Mouse (Mus musculus): ENCODE data around the gene Cd46. TPM values are rescaled to one million over a fixed set of nuclear protein-coding genes. Genes with fewer than 3 reads are reported as not detected.

Cd46 gene
- polyA plus RNA-seq, 1 experiment from 2014 or later: 0.64 TPM

GRCm38 (mm10) chr1:195032738-195033137, 59.3 kb downstream of the Cd46 start:
- no peak overlapping the region for H3K27ac ChIP-seq (ENCODE audit: low read depth, low read length)
- 78% methylated on average over 1 of the region's 1 CpGs for WGBS
- ATAC-seq (replicated peaks; ENCODE audit: low FRiP score): no peak
- no peaks in the 10 kb centered on the region for H3K27me3 ChIP-seq (ENCODE audit: control insufficient read depth, insufficient read depth, low read length)
- no peaks in the 10 kb centered on the region for H3K4me1 ChIP-seq (replicated peaks; ENCODE audit: control insufficient read depth, insufficient read depth, low read length)
- no peak overlapping the region for H3K9ac ChIP-seq (ENCODE audit: low read length)
- H3K4me3 ChIP-seq (ENCODE audit: low read depth, low read length): no peak overlapping the region
- no peak for DNase-seq (ENCODE audit: low spot score)
- H3K4me2 ChIP-seq (ENCODE audit: low read depth, low read length, severe bottlenecking): no peak overlapping the region
- H3K36me3 ChIP-seq (ENCODE audit: control insufficient read depth, insufficient read depth, low read length): no peaks in the 10 kb centered on the region
- H3K9me3 ChIP-seq (ENCODE audit: control insufficient read depth, low read length): no peaks in the 10 kb centered on the region

- Histone ChIP-seq H3K4me3 (ENCODE audit: low read depth, low read length) (no peak overlapping the region), H3K36me3 (ENCODE audit: control insufficient read depth, insufficient read depth, low read length) (no peaks in the 10 kb centered on the region), H3K27ac (ENCODE audit: low read depth, low read length) (no peak overlapping the region), H3K9ac (ENCODE audit: low read length) (no peak overlapping the region), H3K4me1 (replicated peaks; ENCODE audit: control insufficient read depth, insufficient read depth, low read length) (no peaks in the 10 kb centered on the region), H3K9me3 (ENCODE audit: control insufficient read depth, low read length) (no peaks in the 10 kb centered on the region), H3K4me2 (ENCODE audit: low read depth, low read length, severe bottlenecking) (no peak overlapping the region), H3K27me3 (ENCODE audit: control insufficient read depth, insufficient read depth, low read length) (no peaks in the 10 kb centered on the region)
- ATAC-seq (replicated peaks; ENCODE audit: low FRiP score): no peak
- no peak for DNase-seq (ENCODE audit: low spot score)
Measured at GRCm38 (mm10) chr1:195031786-195032185, 60.3 kb downstream of the Cd46 start.

- H3K27me3 ChIP-seq (ENCODE audit: control insufficient read depth, insufficient read depth, low read length): no peaks in the 10 kb centered on the region
- H3K4me3 ChIP-seq (ENCODE audit: low read depth, low read length): no peak overlapping the region
- H3K27ac ChIP-seq (ENCODE audit: low read depth, low read length): no peak overlapping the region
- no peak overlapping the region for H3K9ac ChIP-seq (ENCODE audit: low read length)
- WGBS: 62% methylated on average over 1 of the region's 1 CpGs
- no peak overlapping the region for H3K4me2 ChIP-seq (ENCODE audit: low read depth, low read length, severe bottlenecking)
- H3K9me3 ChIP-seq (ENCODE audit: control insufficient read depth, low read length): no peaks in the 10 kb centered on the region
- no peak for ATAC-seq (replicated peaks; ENCODE audit: low FRiP score)
- H3K36me3 ChIP-seq (ENCODE audit: control insufficient read depth, insufficient read depth, low read length): no peaks in the 10 kb centered on the region
- no peaks in the 10 kb centered on the region for H3K4me1 ChIP-seq (replicated peaks; ENCODE audit: control insufficient read depth, insufficient read depth, low read length)
- DNase-seq (ENCODE audit: low spot score): no peak
Measured at GRCm38 (mm10) chr1:195027507-195027906, 64.5 kb downstream of the Cd46 start.

- no peak for DNase-seq (ENCODE audit: low spot score)
- 95% methylated on average over 1 of the region's 1 CpGs for WGBS
- no peaks in the 10 kb centered on the region for H3K4me1 ChIP-seq (replicated peaks; ENCODE audit: control insufficient read depth, insufficient read depth, low read length)
- no peaks in the 10 kb centered on the region for H3K36me3 ChIP-seq (ENCODE audit: control insufficient read depth, insufficient read depth, low read length)
- ATAC-seq (replicated peaks; ENCODE audit: low FRiP score): no peak
- H3K27ac ChIP-seq (ENCODE audit: low read depth, low read length): no peak overlapping the region
- H3K9me3 ChIP-seq (ENCODE audit: control insufficient read depth, low read length): no peaks in the 10 kb centered on the region
- H3K27me3 ChIP-seq (ENCODE audit: control insufficient read depth, insufficient read depth, low read length): no peaks in the 10 kb centered on the region
- H3K4me3 ChIP-seq (ENCODE audit: low read depth, low read length): no peak overlapping the region
- H3K4me2 ChIP-seq (ENCODE audit: low read depth, low read length, severe bottlenecking): no peak overlapping the region
- no peak overlapping the region for H3K9ac ChIP-seq (ENCODE audit: low read length)
Measured at GRCm38 (mm10) chr1:195023848-195024247, 68.2 kb downstream of the Cd46 start.

- H3K27me3 ChIP-seq (ENCODE audit: control insufficient read depth, insufficient read depth, low read length): no peaks in the 10 kb centered on the region
- ATAC-seq (replicated peaks; ENCODE audit: low FRiP score): no peak
- no peak overlapping the region for H3K4me2 ChIP-seq (ENCODE audit: low read depth, low read length, severe bottlenecking)
- no peaks in the 10 kb centered on the region for H3K36me3 ChIP-seq (ENCODE audit: control insufficient read depth, insufficient read depth, low read length)
- H3K9me3 ChIP-seq (ENCODE audit: control insufficient read depth, low read length): no peaks in the 10 kb centered on the region
- DNase-seq (ENCODE audit: low spot score): no peak
- H3K4me1 ChIP-seq (replicated peaks; ENCODE audit: control insufficient read depth, insufficient read depth, low read length): no peaks in the 10 kb centered on the region
- H3K4me3 ChIP-seq (ENCODE audit: low read depth, low read length): no peak overlapping the region
- H3K9ac ChIP-seq (ENCODE audit: low read length): no peak overlapping the region
- WGBS: 78% methylated on average over 2 of the region's 2 CpGs
- H3K27ac ChIP-seq (ENCODE audit: low read depth, low read length): no peak overlapping the region
Measured at GRCm38 (mm10) chr1:195021831-195022230, 70.2 kb downstream of the Cd46 start.

GRCm38 (mm10) chr1:195019062-195019600, 72.9 kb downstream of the Cd46 start:
- Histone ChIP-seq H3K4me2 (ENCODE audit: low read depth, low read length, severe bottlenecking) (no peak overlapping the region), H3K36me3 (ENCODE audit: control insufficient read depth, insufficient read depth, low read length) (no peaks in the 10 kb centered on the region), H3K4me3 (ENCODE audit: low read depth, low read length) (no peak overlapping the region), H3K9me3 (ENCODE audit: control insufficient read depth, low read length) (no peaks in the 10 kb centered on the region), H3K4me1 (replicated peaks; ENCODE audit: control insufficient read depth, insufficient read depth, low read length) (no peaks in the 10 kb centered on the region), H3K27me3 (ENCODE audit: control insufficient read depth, insufficient read depth, low read length) (no peaks in the 10 kb centered on the region), H3K27ac (ENCODE audit: low read depth, low read length) (no peak overlapping the region), H3K9ac (ENCODE audit: low read length) (no peak overlapping the region)
- whole genome bisulfite sequencing: 93% methylated on average over 5 of the region's 5 CpGs
- DNase-seq (ENCODE audit: low spot score): no peak
- ATAC-seq (replicated peaks; ENCODE audit: low FRiP score): no peak

GRCm38 (mm10) chr1:195018089-195018999, 73.7 kb downstream of the Cd46 start:
- WGBS: 85% methylated on average over 9 of the region's 9 CpGs

GRCm38 (mm10) chr1:195017626-195018025, 74.4 kb downstream of the Cd46 start:
- no peaks in the 10 kb centered on the region for H3K4me1 ChIP-seq (replicated peaks; ENCODE audit: control insufficient read depth, insufficient read depth, low read length)
- DNase-seq (ENCODE audit: low spot score): no peak

More at GRCm38 (mm10) chr1:195018089-195018999, 73.7 kb downstream of the Cd46 start:
- no peaks in the 10 kb centered on the region for H3K9me3 ChIP-seq (ENCODE audit: control insufficient read depth, low read length)
- H3K27ac ChIP-seq (ENCODE audit: low read depth, low read length): no peak overlapping the region
- no peaks in the 10 kb centered on the region for H3K27me3 ChIP-seq (ENCODE audit: control insufficient read depth, insufficient read depth, low read length)
- no peaks in the 10 kb centered on the region for H3K36me3 ChIP-seq (ENCODE audit: control insufficient read depth, insufficient read depth, low read length)
- no peaks in the 10 kb centered on the region for H3K4me1 ChIP-seq (replicated peaks; ENCODE audit: control insufficient read depth, insufficient read depth, low read length)
- DNase-seq (ENCODE audit: low spot score) (no peak), ATAC-seq (replicated peaks; ENCODE audit: low FRiP score) (peak; percentile 63)
- H3K4me3 ChIP-seq (ENCODE audit: low read depth, low read length): no peak overlapping the region
- no peak overlapping the region for H3K4me2 ChIP-seq (ENCODE audit: low read depth, low read length, severe bottlenecking)
- H3K9ac ChIP-seq (ENCODE audit: low read length): no peak overlapping the region

More at GRCm38 (mm10) chr1:195017626-195018025, 74.4 kb downstream of the Cd46 start:
- Histone ChIP-seq H3K4me2 (ENCODE audit: low read depth, low read length, severe bottlenecking) (no peak overlapping the region), H3K9me3 (ENCODE audit: control insufficient read depth, low read length) (no peaks in the 10 kb centered on the region), H3K27ac (ENCODE audit: low read depth, low read length) (no peak overlapping the region), H3K36me3 (ENCODE audit: control insufficient read depth, insufficient read depth, low read length) (no peaks in the 10 kb centered on the region), H3K4me3 (ENCODE audit: low read depth, low read length) (no peak overlapping the region), H3K9ac (ENCODE audit: low read length) (no peak overlapping the region), H3K27me3 (ENCODE audit: control insufficient read depth, insufficient read depth, low read length) (no peaks in the 10 kb centered on the region)
- 86% methylated on average over 4 of the region's 4 CpGs for WGBS
- no peak for ATAC-seq (replicated peaks; ENCODE audit: low FRiP score)
